Mouse (Mus musculus) liver, embryonic 13.5 days (tissue): ENCODE measurements at regions not wholly inside any gene's neighbourhood (a gene's known extent, or its start where the extent isn't known, plus 50 kb on each side); places are given as distances from the start of the nearest gene placed in this dataset.

Experiments used
- ATAC-seq: fragments of 200-750 bp; cut with Nextera tagmentation; 2 replicates; pipeline ENCODE4 v1.8.0; 2017; ENCODE audit warnings: low read depth, mild to moderate bottlenecking, moderate number of reproducible peaks, moderate library complexity
- DNase-seq: peaks from one replicate; pipeline ENCODE4 v3.0.0; 2022
- H3K27ac ChIP-seq: fragments of 300-500 bp; sonication (generic); 2 replicates; pipeline ENCODE4 v1.5.1; 2015; ENCODE audit warnings: moderate library complexity, mild to moderate bottlenecking, inconsistent platforms
- H3K27me3 ChIP-seq: fragments of 300-500 bp; sonication (generic); 2 replicates; pipeline ENCODE4 v1.6.1; 2015; ENCODE audit warnings: mild to moderate bottlenecking, inconsistent platforms
- H3K36me3 ChIP-seq: fragments of 300-500 bp; sonication (generic); 2 replicates; pipeline ENCODE4 v1.6.1; 2015; ENCODE audit warnings: mild to moderate bottlenecking, inconsistent platforms
- H3K4me1 ChIP-seq: fragments of 300-500 bp; sonication (generic); replicated peaks from 2 replicates; pipeline ENCODE4 v1.6.1; 2015; ENCODE audit warnings: inconsistent platforms
- H3K4me2 ChIP-seq: fragments of 300-500 bp; sonication (generic); 2 replicates; pipeline ENCODE4 v1.6.1; 2015; ENCODE audit warnings: inconsistent platforms, mild to moderate bottlenecking, moderate library complexity
- H3K4me3 ChIP-seq: fragments of 300-500 bp; sonication (generic); replicated peaks from 2 replicates; pipeline ENCODE4 v1.5.1; 2015; ENCODE audit warnings: mild to moderate bottlenecking, inconsistent platforms
- H3K9ac ChIP-seq: fragments of 300-500 bp; sonication (generic); 2 replicates; pipeline ENCODE4 v1.6.1; 2015; ENCODE audit warnings: mild to moderate bottlenecking, inconsistent platforms
- H3K9me3 ChIP-seq: fragments of 300-500 bp; sonication (generic); replicated peaks from 2 replicates; pipeline ENCODE4 v1.6.1; 2016; ENCODE audit warnings: inconsistent platforms
- WGBS: fragments of 180-500 bp; shearing (Covaris S2); methylation state at CpG from one replicate; pipeline ENCODE4 v1.1.7; 2015; ENCODE audit not compliant: insufficient replicate concordance; 5-methylcytosine and 5-hydroxymethylcytosine counted together

DNA sequence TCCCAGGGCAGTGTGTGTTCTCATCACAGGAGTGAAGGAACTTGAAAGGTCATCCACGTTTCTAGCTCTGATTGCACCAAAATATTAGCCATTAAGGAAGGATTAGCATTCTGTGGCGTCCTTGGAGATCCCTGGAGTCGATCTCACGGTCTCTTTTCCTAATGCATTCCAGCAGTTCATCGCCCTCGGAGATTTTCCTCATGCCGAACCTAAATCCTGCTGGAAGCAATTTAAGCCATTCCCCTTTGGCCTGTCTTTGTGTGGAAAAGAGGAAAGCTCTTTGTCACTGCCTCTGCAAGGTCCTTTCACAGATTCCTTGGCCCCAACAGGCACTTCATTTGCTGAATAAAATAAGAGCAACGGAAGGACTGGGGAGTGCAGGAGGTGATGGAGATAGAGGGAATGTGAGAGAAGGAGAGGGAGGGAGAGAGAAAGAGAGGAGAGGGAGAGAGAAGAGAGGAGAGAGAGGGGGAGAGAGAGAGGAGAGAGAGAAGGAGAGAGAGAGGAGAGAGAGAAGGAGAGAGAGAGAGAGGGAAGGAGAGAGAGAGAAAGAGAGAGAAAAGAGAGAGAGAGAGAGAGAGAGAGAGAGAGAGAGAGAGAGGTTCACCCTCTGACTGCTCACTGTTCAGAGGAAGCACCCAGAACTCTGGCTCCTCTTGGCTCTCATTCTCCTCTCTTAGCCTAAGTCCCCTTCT is 177.2 kb upstream of the Zfp462 start:
- H3K9me3 ChIP-seq = no peaks in the 10 kb centered on the region
- H3K36me3 ChIP-seq = no peaks in the 10 kb centered on the region
- H3K4me1 ChIP-seq = no peaks in the 10 kb centered on the region
- 48% methylated on average over 8 of the region's 8 CpGs for WGBS
- no peak overlapping the region for H3K27ac ChIP-seq
- ATAC-seq (no peak), DNase-seq (no peak)
- no peaks in the 10 kb centered on the region for H3K27me3 ChIP-seq
- H3K4me2 ChIP-seq = no peak overlapping the region
- H3K9ac ChIP-seq = no peak overlapping the region
- no peak overlapping the region for H3K4me3 ChIP-seq

DNA sequence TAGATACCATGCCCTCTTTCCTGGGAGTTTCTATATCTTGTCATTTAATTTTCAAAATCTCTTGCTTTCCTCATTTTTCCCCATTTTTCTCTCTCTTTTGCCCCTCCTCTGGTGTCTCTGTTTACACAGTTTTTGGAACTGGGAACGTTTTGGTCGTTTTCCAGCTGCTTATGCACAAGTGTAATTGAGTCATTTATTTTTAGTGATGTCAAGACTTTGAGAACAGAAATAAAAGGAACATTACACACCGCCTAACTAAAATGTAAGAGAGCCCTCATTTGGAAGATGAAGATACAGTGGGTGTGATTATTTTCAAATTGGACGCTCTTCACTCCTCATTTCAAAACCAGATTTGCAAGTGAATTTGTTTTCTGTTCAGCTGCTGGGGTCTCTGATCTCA is 176.0 kb upstream of the Zfp462 start:
- DNase-seq (no peak), ATAC-seq (no peak)
- no peaks in the 10 kb centered on the region for H3K4me1 ChIP-seq
- H3K4me2 ChIP-seq = no peak overlapping the region
- H3K36me3 ChIP-seq = no peaks in the 10 kb centered on the region
- WGBS = 58% methylated on average over 4 of the region's 4 CpGs
- H3K27ac ChIP-seq = no peak overlapping the region
- H3K27me3 ChIP-seq = no peaks in the 10 kb centered on the region
- H3K4me3 ChIP-seq = no peak overlapping the region
- H3K9me3 ChIP-seq = no peaks in the 10 kb centered on the region
- H3K9ac ChIP-seq = no peak overlapping the region

DNA sequence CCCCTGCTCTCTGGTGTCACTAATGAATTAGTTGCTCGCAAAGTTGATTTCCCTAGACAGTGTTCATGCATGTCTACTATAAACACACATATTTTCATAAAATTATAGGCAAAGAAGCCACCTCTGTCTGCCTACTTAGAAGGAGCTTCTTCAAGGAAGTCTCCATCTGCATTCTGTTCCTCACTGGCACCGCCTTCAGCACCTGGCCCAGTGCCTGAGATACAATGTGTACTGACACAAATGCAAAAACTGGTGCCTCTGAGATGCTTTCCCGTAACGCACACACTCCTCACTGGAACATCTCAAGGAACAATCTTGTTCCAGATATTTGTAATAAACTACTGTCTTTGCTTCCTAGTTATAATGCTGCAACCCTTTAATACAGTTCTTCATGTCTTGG is 170.8 kb upstream of the Zfp462 start:
- no peak overlapping the region for H3K4me2 ChIP-seq
- H3K9me3 ChIP-seq = no peaks in the 10 kb centered on the region
- no peak overlapping the region for H3K9ac ChIP-seq
- DNase-seq (no peak), ATAC-seq (no peak)
- no peaks in the 10 kb centered on the region for H3K4me1 ChIP-seq
- no peak overlapping the region for H3K4me3 ChIP-seq
- no peaks in the 10 kb centered on the region for H3K36me3 ChIP-seq
- no peaks in the 10 kb centered on the region for H3K27me3 ChIP-seq
- WGBS = 62% methylated on average over 4 of the region's 4 CpGs
- H3K27ac ChIP-seq = no peak overlapping the region

DNA sequence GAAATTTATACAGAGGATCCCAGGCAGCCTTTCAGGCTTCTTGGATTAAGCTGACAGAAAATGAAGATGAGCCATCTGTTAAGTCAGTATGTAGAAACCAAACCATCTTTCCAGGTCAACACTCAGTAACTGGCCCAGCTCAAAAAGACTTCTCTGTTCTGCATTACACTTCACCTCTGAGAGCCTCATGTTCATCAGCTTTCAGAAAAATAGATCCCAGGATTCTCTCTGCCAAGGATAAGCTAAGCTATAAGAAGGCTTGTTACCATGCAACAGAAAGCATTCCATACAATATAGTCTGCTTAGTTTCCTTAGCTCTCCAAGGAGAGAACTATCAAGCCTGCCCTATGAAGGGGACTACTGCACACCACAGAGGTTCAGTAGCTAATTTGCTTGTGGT is 170.1 kb upstream of the Zfp462 start:
- Histone ChIP-seq H3K36me3 (no peaks in the 10 kb centered on the region), H3K4me3 (no peak overlapping the region), H3K4me2 (no peak overlapping the region), H3K4me1 (no peaks in the 10 kb centered on the region), H3K9me3 (no peaks in the 10 kb centered on the region), H3K27ac (no peak overlapping the region), H3K27me3 (no peaks in the 10 kb centered on the region), H3K9ac (no peak overlapping the region)
- ATAC-seq (no peak), DNase-seq (no peak)

DNA sequence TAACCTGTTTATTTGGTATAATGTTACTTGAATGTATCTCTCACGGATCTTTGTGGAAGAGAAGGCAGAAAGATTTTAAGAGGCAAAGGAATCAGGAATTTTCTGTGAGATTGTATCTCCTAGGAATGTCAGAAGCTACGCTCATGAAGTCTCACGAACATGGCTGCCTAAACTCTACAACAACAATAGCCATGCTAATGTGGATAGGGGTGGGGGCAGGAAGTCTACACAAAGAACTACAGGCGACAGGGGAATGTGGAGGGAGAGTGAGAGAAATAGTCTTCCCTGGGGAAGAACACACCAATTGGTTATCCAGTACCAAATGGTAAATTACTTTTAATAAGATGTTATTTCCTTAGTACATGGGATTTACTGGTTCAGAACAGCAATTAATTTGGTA is 164.3 kb upstream of the Zfp462 start:
- H3K27ac ChIP-seq = no peak overlapping the region
- H3K9ac ChIP-seq = no peak overlapping the region
- no peaks in the 10 kb centered on the region for H3K4me1 ChIP-seq
- no peak overlapping the region for H3K4me3 ChIP-seq
- WGBS = 49% methylated on average over 4 of the region's 4 CpGs
- no peak overlapping the region for H3K4me2 ChIP-seq
- H3K36me3 ChIP-seq = no peaks in the 10 kb centered on the region
- H3K9me3 ChIP-seq = no peaks in the 10 kb centered on the region
- DNase-seq (no peak), ATAC-seq (no peak)
- H3K27me3 ChIP-seq = no peaks in the 10 kb centered on the region

DNA sequence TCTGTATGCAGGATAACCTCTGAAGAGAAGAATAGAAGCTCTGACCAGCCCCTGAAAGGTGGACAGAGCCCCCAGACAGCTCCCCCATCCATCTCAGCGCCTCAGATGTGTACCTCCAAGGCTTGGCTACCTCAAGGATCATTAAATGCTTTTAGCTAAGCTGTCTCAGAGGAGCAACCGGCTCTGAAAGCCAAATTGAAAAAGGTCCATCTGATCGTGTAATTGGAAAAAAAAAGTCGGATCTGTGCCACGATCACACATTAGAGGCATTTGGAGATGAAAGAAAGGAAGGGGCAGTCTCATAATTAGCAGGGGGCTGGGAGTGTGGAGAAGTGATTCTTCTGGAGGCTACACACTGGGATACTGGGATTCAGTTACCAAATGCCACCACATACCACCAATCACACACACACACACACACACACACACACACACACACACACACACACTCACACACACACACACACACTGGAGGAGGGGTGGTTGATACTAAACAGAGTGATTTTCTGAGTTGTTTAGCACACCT is 153.6 kb upstream of the Zfp462 start:
- H3K9me3 ChIP-seq = no peaks in the 10 kb centered on the region
- H3K27ac ChIP-seq = no peak overlapping the region
- no peak overlapping the region for H3K4me3 ChIP-seq
- ATAC-seq = no peak
- no peaks in the 10 kb centered on the region for H3K27me3 ChIP-seq
- no peaks in the 10 kb centered on the region for H3K36me3 ChIP-seq
- 60% methylated on average over 5 of the region's 5 CpGs for WGBS
- DNase-seq = no peak
- no peak overlapping the region for H3K4me2 ChIP-seq
- H3K9ac ChIP-seq = no peak overlapping the region
- no peaks in the 10 kb centered on the region for H3K4me1 ChIP-seq

DNA sequence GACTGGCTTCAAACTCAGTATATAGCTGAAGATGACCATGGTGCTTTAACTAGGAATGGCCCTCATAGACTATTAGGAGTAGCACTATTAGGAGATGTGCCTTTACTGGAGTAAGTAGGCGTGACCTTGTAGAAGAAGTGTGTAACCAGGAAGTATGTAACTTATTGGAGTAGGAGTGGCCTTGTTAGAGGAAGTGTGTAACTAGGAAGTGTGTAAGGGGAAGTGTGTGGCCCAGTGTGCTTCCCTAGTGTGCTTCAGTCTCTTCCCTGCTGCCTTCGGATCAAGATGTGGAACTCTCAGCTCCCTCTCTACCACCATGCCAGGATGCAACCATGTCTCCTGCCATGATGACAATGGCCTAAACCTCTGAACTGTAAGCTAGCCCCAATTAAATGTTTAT is 151.0 kb upstream of the Zfp462 start:
- no peak overlapping the region for H3K9ac ChIP-seq
- H3K27ac ChIP-seq = no peak overlapping the region
- WGBS = 61% methylated on average over 2 of the region's 2 CpGs
- no peak for DNase-seq
- H3K4me1 ChIP-seq = no peaks in the 10 kb centered on the region
- ATAC-seq = no peak
- no peak overlapping the region for H3K4me2 ChIP-seq
- H3K9me3 ChIP-seq = no peaks in the 10 kb centered on the region
- no peaks in the 10 kb centered on the region for H3K36me3 ChIP-seq
- no peak overlapping the region for H3K4me3 ChIP-seq
- H3K27me3 ChIP-seq = no peaks in the 10 kb centered on the region

DNA sequence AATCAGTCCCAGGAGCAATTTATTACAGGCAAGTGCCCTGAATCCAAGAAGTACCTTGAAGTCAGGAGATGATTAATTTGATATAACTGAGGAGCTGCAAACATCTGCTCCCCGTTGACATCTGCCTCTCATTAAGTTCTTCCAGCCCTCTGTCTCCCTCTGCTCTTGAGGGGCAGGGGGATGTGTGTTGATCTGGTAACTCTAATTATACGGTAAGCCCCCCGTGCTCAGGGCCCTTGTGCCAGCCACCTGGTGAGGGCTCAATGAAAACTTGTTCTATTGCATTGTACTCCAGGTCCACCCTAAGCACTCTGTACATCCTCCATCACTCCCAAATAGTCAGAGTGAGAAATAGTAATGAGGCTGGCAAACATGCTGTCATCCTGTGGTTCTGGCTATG is 149.6 kb upstream of the Zfp462 start:
- H3K27me3 ChIP-seq = no peaks in the 10 kb centered on the region
- WGBS = 64% methylated on average over 3 of the region's 3 CpGs
- H3K27ac ChIP-seq = no peak overlapping the region
- no peaks in the 10 kb centered on the region for H3K9me3 ChIP-seq
- ATAC-seq = no peak
- no peak for DNase-seq
- no peak overlapping the region for H3K9ac ChIP-seq
- H3K4me1 ChIP-seq = no peaks in the 10 kb centered on the region
- H3K36me3 ChIP-seq = no peaks in the 10 kb centered on the region
- H3K4me3 ChIP-seq = no peak overlapping the region
- no peak overlapping the region for H3K4me2 ChIP-seq

DNA sequence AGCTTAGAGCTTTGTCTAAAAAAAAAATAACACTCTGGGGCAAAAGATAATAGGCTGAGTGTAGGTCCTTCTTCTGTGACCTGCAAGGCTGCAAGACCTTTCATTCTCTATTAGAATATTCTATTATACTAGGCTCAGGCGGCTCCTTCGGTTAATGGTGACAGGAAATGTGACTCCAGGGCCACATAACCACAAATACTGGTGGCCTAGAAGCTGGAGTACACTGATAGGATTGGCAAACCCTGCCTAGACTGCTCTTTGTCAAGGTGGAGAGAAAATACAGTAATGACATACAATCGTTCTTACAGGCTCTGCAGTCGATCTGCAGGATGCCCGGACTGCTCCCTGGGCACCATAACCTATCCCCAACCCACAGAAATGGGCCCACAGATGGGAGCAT is 146.3 kb upstream of the Zfp462 start:
- no peak overlapping the region for H3K27ac ChIP-seq
- no peak overlapping the region for H3K9ac ChIP-seq
- WGBS = 15% methylated on average over 5 of the region's 5 CpGs
- ATAC-seq (no peak), DNase-seq (no peak)
- no peaks in the 10 kb centered on the region for H3K27me3 ChIP-seq
- H3K4me3 ChIP-seq = no peak overlapping the region
- no peaks in the 10 kb centered on the region for H3K4me1 ChIP-seq
- H3K4me2 ChIP-seq = no peak overlapping the region
- H3K9me3 ChIP-seq = no peaks in the 10 kb centered on the region
- no peaks in the 10 kb centered on the region for H3K36me3 ChIP-seq

DNA sequence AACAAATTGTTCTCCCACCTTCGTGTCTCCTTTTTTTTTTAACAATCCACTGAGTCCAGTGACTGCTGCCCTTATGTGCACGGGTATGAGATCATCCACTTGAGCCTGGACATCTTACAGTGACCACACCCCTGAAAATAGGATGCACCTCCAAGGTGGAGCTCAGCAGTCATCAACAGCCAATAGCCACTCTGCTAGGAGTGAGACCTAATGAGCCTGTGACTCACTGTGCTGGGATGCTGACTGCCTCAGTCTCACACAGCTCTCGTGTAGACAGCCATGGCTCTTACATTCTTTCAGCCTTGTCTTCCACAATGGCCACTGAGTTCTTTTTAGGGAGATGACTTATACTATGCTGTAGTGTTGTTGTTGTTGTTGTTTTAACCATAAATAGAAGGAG is 133.7 kb upstream of the Zfp462 start:
- Histone ChIP-seq H3K9ac (no peak overlapping the region), H3K36me3 (no peaks in the 10 kb centered on the region), H3K4me3 (no peak overlapping the region), H3K27ac (no peak overlapping the region), H3K9me3 (no peaks in the 10 kb centered on the region), H3K4me2 (no peak overlapping the region), H3K27me3 (no peaks in the 10 kb centered on the region), H3K4me1 (no peaks in the 10 kb centered on the region)
- ATAC-seq (no peak), DNase-seq (no peak)
- WGBS = 58% methylated on average over 3 of the region's 3 CpGs

DNA sequence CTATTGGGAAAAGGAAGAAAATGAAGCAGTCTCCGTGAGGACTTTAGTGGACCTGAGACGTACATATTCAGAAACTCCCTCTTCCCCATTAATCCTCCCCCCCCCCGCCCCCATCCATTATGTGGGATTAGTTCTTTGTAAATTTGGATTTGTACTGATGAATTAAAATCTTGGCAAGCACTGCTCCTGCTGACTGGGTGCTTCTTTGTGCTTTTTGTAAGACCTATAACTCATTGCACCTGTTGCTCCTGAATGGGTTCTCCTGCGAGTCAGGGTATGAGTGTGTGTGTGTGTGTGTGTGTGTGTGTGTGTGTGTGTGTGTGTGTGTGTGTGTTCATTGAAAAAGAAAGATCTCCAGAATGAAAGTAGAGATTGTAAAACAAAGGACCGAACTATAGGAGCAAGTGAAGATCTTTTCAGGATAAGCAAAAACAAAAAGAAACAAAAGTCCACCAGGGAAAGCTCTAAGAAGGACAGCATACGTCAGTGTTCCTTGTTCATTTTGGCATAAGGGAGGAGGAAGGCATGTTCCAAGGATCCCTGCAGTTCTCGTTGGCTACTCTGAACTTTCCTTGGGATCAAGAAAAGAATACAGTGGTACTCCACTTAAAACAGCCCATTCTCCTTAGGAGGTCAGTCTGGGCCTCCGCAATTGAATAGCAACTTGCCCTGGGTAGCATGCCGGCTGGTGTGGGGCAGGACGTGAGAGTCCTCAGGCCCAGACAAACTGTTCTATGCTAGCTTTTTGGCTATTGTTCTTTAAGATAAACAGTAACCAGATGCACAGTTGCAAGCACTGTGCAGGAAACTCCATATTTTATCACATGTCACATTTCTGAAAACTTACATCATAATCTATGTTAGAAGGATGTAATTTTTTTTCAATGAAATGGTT is 131.9 kb upstream of the Zfp462 start:
- WGBS = 61% methylated on average over 10 of the region's 10 CpGs
- DNase-seq (no peak), ATAC-seq (no peak)
- H3K4me1 ChIP-seq = no peaks in the 10 kb centered on the region
- no peak overlapping the region for H3K9ac ChIP-seq
- no peak overlapping the region for H3K4me2 ChIP-seq
- H3K27me3 ChIP-seq = no peaks in the 10 kb centered on the region
- no peak overlapping the region for H3K27ac ChIP-seq
- H3K36me3 ChIP-seq = no peaks in the 10 kb centered on the region
- H3K9me3 ChIP-seq = no peaks in the 10 kb centered on the region
- H3K4me3 ChIP-seq = no peak overlapping the region

DNA sequence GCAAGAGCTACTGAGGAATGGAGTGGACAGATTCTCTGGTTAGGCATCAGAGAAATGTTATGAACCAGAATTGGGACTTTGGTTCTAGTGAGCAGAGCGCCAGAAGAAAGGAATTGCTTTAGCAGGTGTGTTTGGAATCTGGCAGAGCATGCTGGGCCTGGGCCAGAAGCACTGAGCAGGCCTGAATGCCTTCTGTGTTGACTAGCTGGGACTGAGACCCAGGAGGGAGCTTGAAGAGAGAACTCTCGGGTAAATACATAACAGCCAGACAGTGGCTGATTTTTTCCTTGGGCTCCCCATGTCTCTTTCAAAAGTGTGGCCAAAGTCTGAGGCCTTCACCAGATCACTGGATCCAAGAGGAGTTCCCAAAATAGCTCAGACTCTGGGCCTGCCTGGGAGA is 107.5 kb upstream of the Zfp462 start:
- ATAC-seq (no peak), DNase-seq (no peak)
- Histone ChIP-seq H3K9ac (no peak overlapping the region), H3K4me1 (no peaks in the 10 kb centered on the region), H3K4me3 (no peak overlapping the region), H3K36me3 (no peaks in the 10 kb centered on the region), H3K4me2 (no peak overlapping the region), H3K9me3 (no peaks in the 10 kb centered on the region; the same call in 1 of the 2 replicates), H3K27me3 (no peaks in the 10 kb centered on the region), H3K27ac (no peak overlapping the region)
- WGBS = 45% methylated on average over 2 of the region's 2 CpGs
